Mouse (Mus musculus): ENCODE measurements around the gene Tmem185b.

The Tmem185b gene

DNA sequence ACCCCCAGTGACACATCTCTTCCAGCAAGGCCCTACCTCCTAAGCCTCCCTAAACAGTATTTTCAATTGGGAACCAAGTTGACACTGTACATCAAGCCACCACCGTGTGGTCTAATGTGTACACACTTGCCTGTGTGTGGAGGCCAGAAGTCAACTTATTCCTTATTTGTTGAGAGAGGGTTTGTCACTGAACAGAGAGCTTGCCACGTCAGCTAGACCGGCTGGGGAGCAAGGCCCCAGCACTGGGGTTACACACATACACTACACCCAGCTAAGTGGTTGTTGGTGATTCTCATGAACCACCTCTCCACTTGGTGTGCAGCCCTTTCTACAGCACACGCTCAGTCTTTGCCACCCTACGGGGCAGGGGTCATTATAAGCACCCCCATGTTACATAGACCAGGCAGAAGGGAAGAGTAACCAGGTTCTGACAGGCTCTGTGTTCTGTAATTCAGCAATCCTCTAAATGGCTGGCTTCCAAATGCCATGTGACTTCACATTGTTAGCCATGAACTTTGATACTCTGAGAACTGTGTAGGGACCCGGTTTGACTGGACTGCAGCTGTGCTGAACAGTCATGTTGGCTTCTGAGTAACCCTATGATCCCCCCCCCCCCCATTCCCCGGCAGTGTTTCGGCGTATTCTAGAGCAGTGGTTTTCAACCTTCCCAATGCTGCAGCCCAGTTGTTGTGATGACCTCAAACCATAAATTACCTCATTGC, 15.0 kb downstream of the Tmem185b start:
- DNase-seq (ENCODE audit: low spot score): no peak

DNA sequence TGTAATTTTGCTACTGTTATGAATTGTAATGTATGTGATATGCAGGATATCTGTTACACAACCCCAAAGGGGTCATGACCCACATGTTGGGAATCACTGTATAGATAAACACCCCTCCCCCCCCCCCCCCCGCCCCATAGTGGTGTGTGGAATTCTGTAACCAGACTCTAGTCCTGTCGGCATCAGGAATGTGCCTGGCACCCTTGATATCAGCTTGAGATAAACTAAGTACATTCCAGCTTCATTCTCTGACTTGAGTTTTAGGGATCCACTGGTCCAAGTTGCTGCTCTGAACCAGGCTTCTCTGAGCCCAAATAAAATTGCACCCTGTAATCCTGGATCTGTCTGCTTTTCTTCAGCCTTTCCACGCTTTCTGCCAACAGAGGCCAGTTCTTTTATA, 15.6 kb downstream of the Tmem185b start:
- DNase-seq (ENCODE audit: low spot score): no peak

DNA sequence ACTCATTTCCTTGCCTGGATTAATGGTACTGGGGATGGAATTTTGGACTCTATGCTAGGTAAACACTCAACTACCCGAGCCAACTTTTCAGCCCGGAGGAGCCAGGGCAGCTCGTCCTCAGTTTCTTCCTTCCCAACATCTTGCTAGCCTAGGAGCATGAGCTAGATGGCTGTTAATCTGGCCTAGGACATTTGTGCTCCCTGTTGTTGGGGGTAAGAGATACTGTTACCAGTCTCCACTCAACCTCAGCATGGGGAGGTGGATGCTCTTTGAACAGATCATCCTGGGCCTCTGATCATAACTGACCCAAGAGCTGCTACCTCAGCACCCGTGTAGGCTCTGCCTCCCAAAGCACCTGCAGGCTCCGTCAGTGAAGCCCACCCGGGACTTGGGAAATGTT, 17.4 kb downstream of the Tmem185b start:
- DNase-seq (ENCODE audit: low spot score): no peak

DNA sequence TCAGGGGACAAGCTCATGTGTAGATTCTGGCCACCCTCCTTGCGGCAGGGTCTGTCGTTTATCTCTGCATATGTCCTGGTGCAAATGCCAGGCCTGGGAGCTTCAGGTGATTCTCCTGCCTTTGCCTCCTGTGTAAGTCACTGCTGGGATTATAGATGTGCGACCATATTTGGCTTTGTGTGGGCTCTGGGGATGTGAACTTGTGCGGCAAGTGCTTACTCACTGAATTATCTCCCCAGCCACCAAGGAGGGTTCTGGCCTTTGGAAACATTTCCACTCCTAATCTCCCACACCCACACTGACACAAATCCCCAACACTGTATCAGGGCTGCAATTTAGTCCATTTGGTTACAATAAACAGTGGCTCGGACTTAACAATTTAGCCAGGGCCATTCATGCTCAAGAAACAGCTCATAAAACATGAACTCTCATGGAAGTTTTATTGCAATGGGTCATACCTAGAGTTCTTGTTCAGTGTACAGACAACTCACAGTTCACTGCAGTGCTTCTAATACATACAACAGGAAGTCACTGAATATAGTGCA, 18.7 kb downstream of the Tmem185b start:
- DNase-seq (ENCODE audit: low spot score): no peak

DNA sequence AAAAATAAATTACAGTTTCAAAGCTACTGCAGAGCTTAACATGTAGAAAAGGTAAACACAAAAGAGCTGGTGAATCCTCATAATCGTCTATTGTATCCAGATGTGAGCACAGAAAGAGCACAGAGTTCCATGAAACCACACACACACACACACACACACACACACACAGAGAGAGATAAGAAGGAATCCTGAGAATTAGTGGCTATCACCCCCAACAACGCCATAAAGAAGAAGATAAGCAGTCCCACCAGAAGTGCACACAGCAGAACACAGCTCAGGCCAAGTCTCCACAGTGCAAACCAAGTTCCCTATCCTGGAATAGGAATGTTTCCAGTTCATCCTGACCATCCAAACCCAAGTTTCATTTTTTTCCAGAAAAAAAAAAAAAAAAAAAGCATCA, 19.2 kb downstream of the Tmem185b start:
- no peak for DNase-seq (ENCODE audit: low spot score)

DNA sequence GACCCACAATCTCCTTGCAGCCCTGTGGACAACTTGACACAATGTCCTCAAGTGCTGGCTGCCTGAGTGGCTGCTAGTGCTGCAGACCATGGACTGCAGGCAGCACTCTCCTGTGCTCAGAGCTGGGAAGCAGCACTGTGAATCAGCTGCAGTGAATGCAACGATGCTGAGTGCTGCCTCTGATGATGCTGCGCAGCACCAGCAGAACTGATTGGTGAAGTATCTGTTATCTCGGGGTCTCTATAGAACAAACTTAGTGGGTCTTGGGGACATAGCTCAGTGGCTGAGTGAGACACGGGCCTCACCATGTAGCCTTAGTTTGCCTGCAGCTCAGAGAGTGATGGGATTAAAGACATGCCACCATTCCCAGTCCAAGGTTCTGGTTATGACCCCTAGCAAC, 19.7 kb downstream of the Tmem185b start:
- DNase-seq (ENCODE audit: low spot score): no peak

DNA sequence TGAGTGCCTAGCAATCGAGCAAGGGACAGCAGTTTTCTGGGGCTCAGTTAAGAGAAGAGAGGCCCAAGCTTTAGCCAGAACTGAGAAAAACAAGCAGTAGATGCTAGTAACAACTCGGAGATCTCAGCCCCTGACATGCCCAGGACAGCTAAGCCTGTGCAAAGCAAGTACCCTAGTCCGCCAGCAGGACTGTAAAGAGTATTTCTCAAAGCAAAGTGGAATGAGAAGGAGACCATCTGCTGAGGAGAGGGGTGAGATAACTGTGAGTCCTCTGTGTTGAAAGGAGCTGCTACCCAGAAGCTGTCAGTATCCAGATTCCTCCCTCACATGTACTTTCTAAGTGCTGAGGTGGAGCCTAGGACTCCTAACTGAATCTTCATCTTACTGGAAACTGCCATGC, 20.5 kb downstream of the Tmem185b start:
- DNase-seq (ENCODE audit: low spot score): no peak

DNA sequence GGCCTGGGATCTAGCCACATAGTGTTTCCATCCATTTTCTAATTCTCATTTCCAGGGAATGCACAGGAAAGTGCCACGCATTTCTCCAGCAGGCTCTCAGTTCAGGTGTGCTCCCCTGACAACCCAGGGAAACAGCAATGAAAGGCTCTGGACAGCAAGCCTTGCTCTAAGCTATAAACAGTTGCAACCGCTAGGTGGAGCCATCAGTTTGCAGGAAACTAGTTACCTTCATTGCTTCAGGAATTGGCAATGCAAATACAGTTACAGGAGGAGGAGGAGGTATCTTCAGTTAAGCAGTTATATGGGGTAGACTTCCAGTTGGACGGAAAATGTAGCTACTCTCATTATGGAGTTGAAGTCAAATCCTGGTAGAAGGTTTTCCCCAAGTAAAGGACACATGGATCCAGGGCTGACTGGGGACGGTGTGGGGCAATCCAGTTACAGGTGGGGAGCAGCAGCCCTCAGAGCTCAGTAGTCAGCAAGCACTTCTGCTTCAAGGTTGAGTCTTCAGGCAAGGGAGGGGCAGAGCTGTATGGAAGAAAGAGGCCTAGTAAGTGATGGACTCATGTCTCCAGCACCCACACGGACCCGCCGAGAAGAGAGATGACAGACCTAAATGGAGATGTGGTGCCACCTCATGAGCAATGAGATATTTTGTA, 22.8 kb downstream of the Tmem185b start:
- peak; percentile 57 for DNase-seq (ENCODE audit: low spot score)

DNA sequence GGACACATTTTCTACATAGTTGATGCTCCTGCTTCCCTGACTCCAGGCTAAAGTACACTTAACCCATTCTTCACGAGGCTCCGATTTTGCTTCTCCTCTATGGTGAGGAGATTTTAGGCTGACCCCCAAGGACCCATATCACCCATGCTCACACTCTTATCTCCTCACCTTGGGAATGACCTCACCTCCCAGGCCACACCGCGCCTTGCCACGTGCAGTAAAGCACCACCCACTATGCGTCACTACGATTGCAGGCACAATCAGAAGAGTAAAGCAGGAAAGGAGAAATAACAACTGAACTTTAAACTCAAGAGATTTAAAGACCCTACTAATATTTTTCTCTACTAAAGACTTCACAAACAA, 23.3 kb downstream of the Tmem185b start:
- no peak for DNase-seq (ENCODE audit: low spot score)

DNA sequence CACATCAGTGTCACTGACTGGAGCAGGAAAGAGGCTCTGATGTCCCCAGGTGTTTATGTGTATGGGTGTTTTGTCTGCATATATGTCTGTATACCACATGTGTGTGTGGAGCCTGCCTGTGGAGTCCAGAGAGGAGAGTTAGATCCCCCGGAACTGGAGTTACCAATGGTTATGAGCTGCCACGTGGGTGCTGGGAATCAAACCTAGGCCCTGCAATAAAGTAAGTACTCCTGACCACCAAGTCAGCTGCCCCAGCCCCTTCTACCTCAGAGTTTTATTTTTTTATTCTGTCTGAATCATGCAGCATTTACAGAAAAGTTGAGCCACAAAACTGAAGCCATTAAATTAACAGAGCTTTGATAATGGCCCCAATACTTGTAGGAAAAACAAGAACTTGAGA, 24.1 kb downstream of the Tmem185b start:
- no peak for DNase-seq (ENCODE audit: low spot score)

DNA sequence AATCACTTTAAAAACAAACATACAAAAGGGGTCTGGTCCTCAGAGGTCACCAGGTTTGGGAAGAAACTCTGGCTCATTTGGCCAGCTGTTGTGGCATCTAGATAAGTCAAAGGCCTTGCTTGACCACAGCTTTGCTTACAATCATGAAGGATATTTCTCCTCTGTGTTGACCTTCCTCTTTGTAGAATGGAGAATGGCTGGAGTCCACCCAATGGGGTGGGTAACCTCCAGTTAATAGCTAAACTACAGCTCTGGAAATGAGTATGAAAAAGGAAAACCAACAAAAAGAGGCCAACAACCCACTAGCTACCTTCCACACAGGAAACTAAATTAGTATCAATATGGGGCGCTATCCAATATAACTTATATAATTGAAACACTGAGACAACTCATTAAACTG, 25.7 kb downstream of the Tmem185b start:
- DNase-seq (ENCODE audit: low spot score): no peak

DNA sequence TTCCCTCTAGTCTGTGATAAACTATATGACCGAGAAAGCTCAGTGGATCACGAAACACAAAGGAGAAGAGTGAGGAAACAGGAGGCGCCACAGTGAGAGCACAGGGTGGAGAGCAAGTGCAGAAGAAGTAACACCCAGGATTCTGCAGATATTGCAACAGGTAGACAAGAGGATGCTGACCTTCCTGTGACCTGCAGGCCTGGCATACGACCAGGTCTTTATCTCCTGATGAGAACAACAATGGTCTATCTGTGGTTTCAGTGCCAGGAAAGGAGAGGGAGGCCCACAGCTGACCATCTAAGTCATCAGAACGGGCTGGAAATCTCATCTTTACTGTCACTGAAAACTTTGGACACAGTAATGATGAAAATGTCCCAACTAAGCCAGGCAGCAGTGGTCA, 29.7 kb downstream of the Tmem185b start:
- DNase-seq (ENCODE audit: low spot score): no peak

DNA sequence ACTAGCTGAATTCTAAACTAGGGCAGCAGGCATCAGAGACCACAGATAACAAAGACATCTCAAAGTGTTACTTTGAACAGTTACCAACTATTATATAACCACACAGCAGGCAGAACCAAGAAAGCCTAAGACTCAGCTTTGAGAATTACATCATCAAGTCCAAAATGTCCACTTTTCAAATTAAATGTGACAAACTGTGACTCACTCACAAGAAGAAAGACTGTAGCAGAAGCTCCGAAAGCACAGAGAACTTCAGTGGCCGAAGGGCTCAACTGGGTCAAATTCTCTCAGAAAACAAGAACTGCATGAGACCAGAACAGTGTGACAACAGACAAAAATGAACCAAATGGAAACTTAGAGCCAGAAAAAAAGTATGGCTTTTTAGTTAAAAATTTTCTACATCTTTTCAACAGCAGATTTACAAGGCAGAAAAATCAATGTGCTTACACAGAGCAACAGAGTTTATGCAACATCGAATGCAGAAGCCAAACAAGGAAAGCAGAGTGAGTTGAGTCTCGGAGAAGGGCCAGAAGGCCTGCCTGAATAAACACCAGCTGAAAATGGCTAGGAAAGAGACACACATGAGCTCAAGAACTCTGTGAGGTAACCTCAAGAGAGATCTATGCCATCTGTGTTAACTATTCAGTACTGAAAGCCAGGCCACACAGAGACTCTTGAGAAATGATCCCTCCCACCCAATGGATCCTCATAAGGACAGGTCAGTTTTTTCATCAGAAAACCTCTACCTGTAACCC, 31.9 kb downstream of the Tmem185b start:
- DNase-seq (ENCODE audit: low spot score): no peak

DNA sequence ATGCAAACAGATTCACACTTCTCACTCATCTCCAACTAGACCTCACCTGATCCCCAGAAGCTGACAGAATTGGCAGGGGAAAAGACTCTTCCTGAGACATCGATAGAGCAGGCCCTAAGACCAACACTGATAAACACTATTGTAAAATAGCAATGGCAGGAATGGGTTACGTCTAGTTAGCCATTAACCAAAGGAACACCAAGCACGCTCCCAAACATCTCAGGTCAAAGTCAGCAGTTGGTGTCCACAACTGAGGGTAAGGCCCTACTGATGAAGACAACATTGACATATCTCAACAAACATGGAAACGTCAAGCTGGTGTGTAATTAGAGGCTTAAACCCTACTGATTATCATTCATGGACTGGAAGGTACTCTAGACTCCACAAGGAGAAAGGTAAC, 39.6 kb downstream of the Tmem185b start:
- no peak for DNase-seq (ENCODE audit: low spot score)

DNA sequence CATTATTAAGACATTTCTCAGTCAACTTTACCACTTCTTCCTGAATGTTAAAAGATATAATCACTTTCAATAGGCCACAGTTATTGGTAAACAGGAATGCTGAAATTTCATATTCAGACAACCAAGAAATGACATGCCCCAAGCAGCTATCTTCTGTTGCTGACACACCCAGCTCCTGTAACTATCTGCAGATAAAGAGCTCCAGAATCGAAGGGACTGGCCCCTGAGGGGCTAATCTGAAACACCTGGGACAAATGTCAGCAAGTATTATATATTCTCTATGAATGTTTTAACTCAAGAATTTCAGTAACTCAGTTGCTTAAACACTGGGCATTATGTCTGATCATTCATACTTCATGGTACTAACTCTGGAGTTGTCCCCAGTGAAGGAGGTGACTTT, 44.2 kb downstream of the Tmem185b start:
- DNase-seq (ENCODE audit: low spot score): no peak
